Mouse (Mus musculus) brain, embryonic 14.5 days (tissue): ENCODE results near the gene Itpripl2.

Experiments
- CTCF ChIP-seq: fragments of 200-500 bp; IDR thresholded peaks from 2 replicates; pipeline ENCODE4 v1.5.1; 2012; ENCODE audit warnings: inconsistent platforms, mild to moderate bottlenecking, moderate library complexity, borderline replicate concordance; ENCODE audit not compliant: insufficient read depth, insufficient read length; ENCODE audit errors: extremely low read depth
- POLR2A ChIP-seq: fragments of 200-500 bp; IDR thresholded peaks from 2 replicates; pipeline ENCODE4 v1.6.1; 2012; ENCODE audit warnings: mild to moderate bottlenecking, inconsistent platforms, borderline replicate concordance; ENCODE audit not compliant: poor library complexity, insufficient read depth, insufficient read length, severe bottlenecking; ENCODE audit errors: extremely low read depth

DNA sequence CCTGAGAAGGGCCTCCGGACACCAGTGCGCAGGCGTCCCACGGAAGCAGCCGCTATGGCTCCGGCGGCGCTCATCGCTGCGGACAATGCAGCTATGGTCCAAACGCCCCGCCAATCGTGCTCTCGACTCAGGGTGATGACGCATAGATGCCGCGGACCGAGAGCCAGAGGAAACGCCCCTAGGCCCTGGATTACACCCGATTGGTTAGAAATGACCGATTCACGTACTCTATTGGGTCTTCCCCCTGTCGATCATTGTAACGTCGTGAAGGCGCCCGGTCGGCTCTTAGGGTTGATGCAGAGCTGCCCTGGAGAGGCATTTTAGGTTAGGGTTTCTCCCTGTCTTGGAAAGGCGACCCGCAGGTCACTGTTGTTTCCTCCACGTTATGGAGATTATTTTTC is 41.4 kb upstream of the Itpripl2 start, which contains the start of gene Coq7:
- peak; percentile 59; the same call in 1 of the 2 replicates for TF ChIP-seq POLR2A
- no peak for TF ChIP-seq CTCF
